Mouse (Mus musculus): ENCODE measurements around the gene Ppp6r3.

- TF ChIP-seq CTCF (IDR thresholded peaks at IDR 0.05; ENCODE audit: borderline replicate concordance, control insufficient read depth, extremely low read depth, insufficient read depth, low read length, poor library complexity) (no peak), POLR2A (IDR thresholded peaks at IDR 0.05; ENCODE audit: control insufficient read depth, extremely low read depth, insufficient read depth, low read length, poor library complexity) (no peak)
These were observed 905 bp downstream of the Ppp6r3 start for GRCm38 (mm10) chr19:3574593-3575094.

Data from thymus, adult 2 months (tissue).